Mouse (Mus musculus) effector memory CD4-positive, alpha-beta T cell, adult 7 months (primary cell): ENCODE results near the gene Defa21. TPM values are rescaled to one million over a fixed set of nuclear protein-coding genes. Genes with fewer than 3 reads are reported as not detected.

Experiments used
- polyA plus RNA-seq: library from polyadenylated mRNA; unstranded; fragments of 100-300 nt; shearing (Covaris generic); gene quantifications from one replicate; pipeline ENCODE4 v1.2.1, GENCODE M21; 2017

Gene Defa21
- polyA plus RNA-seq, result not detected

GRCm38 (mm10) chr8:21025245-21025644, at the start of gene Defa21:
TSS of gene Defa21 (plus strand) at chr8:21025545.

GRCm38 (mm10) chr8:21054747-21055146, 29.4 kb downstream of the Defa21 start, which contains the start of gene Defa23:
TSS of gene Defa23 (plus strand) at chr8:21055047.

GRCm38 (mm10) chr8:21064738-21065137, 39.4 kb downstream of the Defa21 start, which contains the start of gene Defa35:
TSS of gene Defa35 (plus strand) at chr8:21065038.

Other genes with a start within 250 kb of the Defa21 start
- not detected for gene Defb33, start 132.9 kb upstream of the Defa21 start, polyA plus RNA-seq
- gene Gm15056, start 122.9 kb upstream of the Defa21 start, polyA plus RNA-seq, result not detected
- gene Gm6040, start 103.5 kb upstream of the Defa21 start, polyA plus RNA-seq, result not detected
- not detected for gene AY761185, start 80.8 kb upstream of the Defa21 start, polyA plus RNA-seq
- not detected for gene Defa23, start 29.5 kb downstream of the Defa21 start, polyA plus RNA-seq
- not detected for gene Defa35, start 39.5 kb downstream of the Defa21 start, polyA plus RNA-seq
- not detected for gene Defa25, start 58.9 kb downstream of the Defa21 start, polyA plus RNA-seq
- gene Gm14851, start 70.5 kb downstream of the Defa21 start, polyA plus RNA-seq, result not detected
- not detected for gene Defa30, start 109.1 kb downstream of the Defa21 start, polyA plus RNA-seq
- not detected for gene Defa22, start 136.7 kb downstream of the Defa21 start, polyA plus RNA-seq
- not detected for gene Defa31, start 166.1 kb downstream of the Defa21 start, polyA plus RNA-seq
- not detected for gene Gm15293, start 176.0 kb downstream of the Defa21 start, polyA plus RNA-seq
- gene Gm15292, start 224.2 kb downstream of the Defa21 start, polyA plus RNA-seq, result not detected